Mouse (Mus musculus) testis, adult 2 months (tissue): ENCODE results near the gene Krt13. TPM values are rescaled to one million over a fixed set of nuclear protein-coding genes. Genes with fewer than 3 reads are reported as not detected.

ENCODE experiments used
- H3K27ac ChIP-seq: fragments of 200-500 bp; 2 replicates; pipeline ENCODE4 v1.5.1; 2012; ENCODE audit warnings: low read depth, low read length; ENCODE audit not compliant: control insufficient read depth, insufficient read depth
- H3K27me3 ChIP-seq: fragments of 200-500 bp; 2 replicates; pipeline ENCODE4 v1.6.1; 2012; ENCODE audit warnings: mild to moderate bottlenecking, low read length, moderate library complexity; ENCODE audit not compliant: control insufficient read depth, insufficient read depth
- H3K36me3 ChIP-seq: fragments of 200-500 bp; 2 replicates; pipeline ENCODE4 v1.6.1; 2012; ENCODE audit warnings: mild to moderate bottlenecking, low read length; ENCODE audit not compliant: control insufficient read depth, insufficient read depth
- H3K4me1 ChIP-seq: fragments of 200-500 bp; 2 replicates; pipeline ENCODE4 v1.6.1; 2012; ENCODE audit warnings: low read length; ENCODE audit not compliant: control insufficient read depth, insufficient read depth
- H3K4me3 ChIP-seq: fragments of 200-500 bp; 2 replicates; pipeline ENCODE4 v1.5.1; 2012; ENCODE audit warnings: low read depth, mild to moderate bottlenecking, low read length, moderate library complexity, mixed read lengths; ENCODE audit not compliant: control insufficient read depth
- CTCF ChIP-seq: fragments of 200-500 bp; IDR thresholded peaks from 2 replicates; pipeline ENCODE4 v1.5.1; 2012; ENCODE audit warnings: low read depth, mild to moderate bottlenecking, inconsistent platforms, low read length, moderate library complexity; ENCODE audit not compliant: control insufficient read depth, insufficient read depth, insufficient replicate concordance
- POLR2A ChIP-seq: fragments of 200-500 bp; IDR thresholded peaks from 2 replicates; pipeline ENCODE4 v1.6.1; 2012; ENCODE audit warnings: low read depth, mild to moderate bottlenecking, inconsistent platforms, low read length, moderate library complexity; ENCODE audit not compliant: control insufficient read depth
- polyA plus RNA-seq: library from polyadenylated mRNA; depleted of rRNA; stranded (reverse); fragments of >200 nt; gene quantifications from 2 replicates; pipeline ENCODE4 v1.2.3, GENCODE M21; 2012

Krt13 gene
- polyA plus RNA-seq, 1 experiment, result not detected

- no peak for TF ChIP-seq CTCF
- no peak for TF ChIP-seq POLR2A
- Histone ChIP-seq H3K27me3 (no peaks in the 10 kb centered on the region), H3K36me3 (no peaks in the 10 kb centered on the region), H3K27ac (no peak within 1 kb of the TSS), H3K4me3 (no peak within 1 kb of the TSS), H3K4me1 (peaks cover 3% of the 10 kb centered on the region)
These were observed 27.4 kb upstream of the Krt13 start, which contains the start of gene Krt19 for GRCm38 (mm10) chr11:100148615-100149330. TSS of gene Krt19 (minus strand) at chr11:100148665.

DNA sequence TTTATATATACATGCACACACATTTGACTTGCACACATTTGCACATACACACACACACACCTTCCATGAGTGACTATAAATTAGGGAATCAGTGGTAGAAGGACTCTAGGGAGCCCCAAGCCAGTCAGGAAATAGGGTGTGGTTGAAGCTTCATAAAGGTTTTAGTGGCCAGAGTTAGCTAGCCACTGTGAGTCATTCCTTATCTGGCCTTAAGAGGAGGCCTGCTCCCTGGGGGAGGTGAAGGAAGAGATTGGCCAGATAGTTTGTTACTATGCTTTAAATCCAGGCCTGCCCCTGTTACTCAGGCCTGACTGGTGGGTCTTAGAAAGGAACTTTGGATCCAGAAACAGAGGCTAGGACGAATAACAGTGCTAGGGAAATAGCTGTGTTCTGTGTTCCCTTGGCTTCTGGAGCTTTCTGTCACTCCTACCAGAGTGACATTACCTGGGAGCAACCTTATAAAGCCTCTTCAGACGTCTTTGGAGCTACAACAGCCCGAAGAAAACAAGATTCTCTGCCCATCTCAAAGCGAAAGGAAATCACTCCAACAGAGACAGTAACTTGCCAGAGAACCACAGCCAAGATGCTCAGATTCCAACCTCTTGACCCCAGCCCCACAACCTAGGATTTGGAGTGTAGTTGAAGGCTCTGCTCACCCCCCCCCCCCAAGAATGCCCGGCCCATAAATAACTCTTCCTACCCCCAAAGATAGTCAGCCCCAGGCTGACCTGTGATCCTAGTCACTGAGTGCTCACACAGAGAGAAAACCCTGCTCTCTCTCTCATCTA lies 26.4 kb upstream of the Krt13 start:
- Histone ChIP-seq H3K4me3 (no peak overlapping the region), H3K4me1 (peaks cover 3% of the 10 kb centered on the region), H3K36me3 (no peaks in the 10 kb centered on the region), H3K27me3 (no peaks in the 10 kb centered on the region), H3K27ac (no peak overlapping the region)
- no peak for TF ChIP-seq POLR2A
- no peak for TF ChIP-seq CTCF

GRCm38 (mm10) chr11:100145858-100146560 lies 24.6 kb upstream of the Krt13 start:
- H3K27me3 ChIP-seq, result no peaks in the 10 kb centered on the region
- TF ChIP-seq POLR2A (no peak), CTCF (no peak)
- no peak overlapping the region for H3K27ac ChIP-seq
- H3K36me3 ChIP-seq, result no peaks in the 10 kb centered on the region
- H3K4me1 ChIP-seq, result peaks cover 3% of the 10 kb centered on the region
- no peak overlapping the region for H3K4me3 ChIP-seq

- TF ChIP-seq CTCF (no peak), POLR2A (no peak)
- no peak overlapping the region for H3K27ac ChIP-seq
- peaks cover 3% of the 10 kb centered on the region for H3K4me1 ChIP-seq
- no peaks in the 10 kb centered on the region for H3K27me3 ChIP-seq
- no peaks in the 10 kb centered on the region for H3K36me3 ChIP-seq
- H3K4me3 ChIP-seq, result peak overlapping the region; percentile 6; the same call in 1 of the 2 replicates
These were observed 23.7 kb upstream of the Krt13 start for GRCm38 (mm10) chr11:100145104-100145503.

DNA sequence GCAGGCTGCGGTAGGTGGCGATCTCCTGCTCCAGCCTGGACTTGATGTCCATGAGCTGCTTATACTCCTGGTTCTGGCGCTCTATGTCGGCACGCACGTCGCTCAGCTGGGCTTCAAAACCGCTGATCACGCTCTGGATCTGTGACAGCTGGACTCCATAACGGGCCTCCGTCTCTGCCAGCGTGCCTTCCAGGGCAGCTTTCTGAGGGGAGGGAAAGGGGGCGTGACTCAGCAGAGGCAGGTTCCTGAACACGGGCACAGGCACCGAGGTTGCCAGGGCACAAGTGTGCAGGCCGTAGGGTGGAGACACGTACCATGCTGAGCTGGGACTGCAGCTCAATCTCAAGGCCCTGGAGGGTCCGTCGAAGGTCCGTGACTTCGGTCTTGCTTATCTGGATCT lies 19.6 kb upstream of the Krt13 start:
- no peaks in the 10 kb centered on the region for H3K36me3 ChIP-seq
- H3K4me3 ChIP-seq, result no peak overlapping the region
- no peak overlapping the region for H3K27ac ChIP-seq
- H3K4me1 ChIP-seq, result peaks cover 3% of the 10 kb centered on the region
- no peaks in the 10 kb centered on the region for H3K27me3 ChIP-seq
- TF ChIP-seq POLR2A, result no peak
- no peak for TF ChIP-seq CTCF

DNA sequence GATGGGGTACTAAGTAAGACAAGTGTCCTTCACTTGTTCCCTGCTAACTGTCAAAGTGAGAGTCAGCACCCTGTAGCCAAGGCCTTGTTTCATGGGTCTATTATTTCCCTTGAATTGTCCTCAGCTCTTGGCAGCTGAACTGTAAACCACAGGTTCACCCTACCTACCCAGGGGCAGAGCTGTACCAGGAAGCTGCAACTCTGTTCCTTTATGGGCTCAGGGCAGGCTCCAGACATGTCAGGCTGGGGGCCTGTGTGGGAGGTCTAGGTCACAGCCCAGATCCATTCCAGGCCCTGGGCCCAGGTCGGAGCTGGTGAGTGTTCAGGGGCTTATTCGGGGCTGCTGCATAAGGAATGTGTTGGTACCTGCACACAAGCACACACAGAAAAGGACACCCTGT lies 18.0 kb upstream of the Krt13 start:
- no peaks in the 10 kb centered on the region for H3K4me1 ChIP-seq
- H3K36me3 ChIP-seq, result no peaks in the 10 kb centered on the region
- no peaks in the 10 kb centered on the region for H3K27me3 ChIP-seq
- H3K4me3 ChIP-seq, result no peak overlapping the region
- TF ChIP-seq POLR2A (no peak), CTCF (no peak)
- H3K27ac ChIP-seq, result no peak overlapping the region

DNA sequence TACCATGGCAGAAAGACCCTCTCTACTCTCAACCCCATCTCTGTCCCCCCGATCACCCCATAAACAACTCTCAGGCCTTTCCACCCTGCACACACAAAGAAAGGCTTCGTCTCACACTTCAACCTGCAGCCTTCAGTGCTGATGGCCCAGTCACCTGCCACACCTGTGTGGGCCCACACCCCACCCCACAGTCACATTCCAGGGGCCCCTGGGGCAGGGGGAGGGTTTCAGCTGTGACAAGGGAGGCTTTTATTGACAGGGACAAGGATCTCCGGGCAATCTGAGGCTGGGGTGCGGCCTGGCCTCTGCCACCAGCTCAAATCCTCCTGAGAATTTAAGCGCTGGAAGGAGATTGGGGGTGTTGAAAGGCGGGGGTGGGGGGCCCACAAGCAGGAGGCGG lies 17.4 kb upstream of the Krt13 start:
- no peak for TF ChIP-seq CTCF
- no peak for TF ChIP-seq POLR2A
- no peaks in the 10 kb centered on the region for H3K36me3 ChIP-seq
- no peak overlapping the region for H3K27ac ChIP-seq
- H3K4me3 ChIP-seq, result no peak overlapping the region
- H3K4me1 ChIP-seq, result no peaks in the 10 kb centered on the region
- H3K27me3 ChIP-seq, result no peaks in the 10 kb centered on the region
